Mouse (Mus musculus): ENCODE results near the gene Fkbp1a.

Gene Fkbp1a

GRCm38 (mm10) chr2:151546571-151546970, 4.3 kb downstream of the Fkbp1a start:
- ATAC-seq (ENCODE audit: low TSS enrichment) = no peak

DNA sequence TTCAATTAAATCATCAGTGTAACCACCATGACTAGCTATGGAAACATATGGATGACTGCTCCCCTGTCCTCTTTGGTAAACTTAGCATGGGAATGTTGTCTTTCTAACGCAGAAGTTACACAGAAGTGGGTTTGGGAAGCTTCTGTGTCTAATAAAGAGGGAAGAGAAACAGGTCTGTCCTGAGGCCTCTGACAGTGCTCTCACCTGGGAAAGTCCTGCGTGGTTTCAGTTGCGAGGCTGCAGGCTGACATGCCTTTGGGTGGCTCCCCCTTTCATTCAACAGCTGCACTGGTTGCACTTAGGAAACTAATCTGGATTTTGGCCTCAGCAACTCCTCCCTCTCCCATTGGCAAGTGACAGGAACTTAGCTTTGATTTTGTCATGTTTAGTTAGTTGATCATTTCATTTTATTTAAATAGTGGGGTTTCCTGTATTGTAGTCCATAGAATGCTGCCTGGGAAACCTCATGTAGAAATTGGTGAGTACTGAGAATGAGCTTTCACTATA, 7.4 kb downstream of the Fkbp1a start:
- no peak for ATAC-seq (ENCODE audit: low TSS enrichment)

DNA sequence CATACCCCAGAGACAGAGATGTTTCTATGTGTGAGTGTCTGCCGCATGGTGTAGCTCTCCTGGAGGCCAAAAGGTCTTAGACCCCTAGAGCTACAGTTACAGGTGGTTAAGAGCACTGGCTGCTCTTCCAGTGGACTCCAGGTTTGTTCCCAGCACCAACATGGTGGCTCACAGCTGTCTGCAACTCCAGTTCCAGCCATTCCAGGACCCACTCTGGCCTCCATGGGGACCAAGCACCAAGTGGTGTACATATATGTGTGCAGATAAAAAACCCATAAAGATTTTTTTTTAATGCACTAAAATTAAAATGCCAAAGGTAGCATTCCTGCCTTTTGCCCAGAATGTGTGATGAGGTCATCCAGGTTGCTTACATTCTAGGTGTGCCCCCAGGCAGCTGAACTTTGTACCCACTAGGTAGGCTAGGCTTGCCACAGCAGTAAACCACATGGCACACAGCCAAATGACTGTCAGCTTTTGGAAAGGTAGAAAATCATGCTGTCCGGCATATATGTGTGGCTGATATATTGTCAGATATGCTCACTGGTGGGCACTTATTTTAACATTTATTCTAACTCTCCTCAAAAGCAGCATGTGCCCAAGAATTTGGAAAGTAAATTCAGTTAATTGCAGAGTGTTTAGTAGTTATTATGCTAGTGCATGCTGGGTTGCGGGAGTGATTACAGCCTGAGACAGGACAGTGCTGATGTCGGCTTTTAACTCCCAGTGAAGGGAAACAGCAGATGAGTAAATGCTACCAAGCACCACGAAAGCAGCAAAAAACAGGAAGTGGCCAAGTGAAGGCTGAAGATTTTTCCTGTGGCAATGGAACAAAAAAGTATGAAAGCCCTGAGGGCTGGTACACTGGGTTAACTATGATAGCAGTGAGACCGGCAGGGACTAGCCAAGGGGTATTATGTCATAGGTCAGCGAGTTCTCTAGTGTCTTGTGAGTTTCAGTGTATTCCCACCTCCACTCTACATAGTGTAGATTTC, 20.9 kb downstream of the Fkbp1a start:
- no peak for ATAC-seq (ENCODE audit: low TSS enrichment)

DNA sequence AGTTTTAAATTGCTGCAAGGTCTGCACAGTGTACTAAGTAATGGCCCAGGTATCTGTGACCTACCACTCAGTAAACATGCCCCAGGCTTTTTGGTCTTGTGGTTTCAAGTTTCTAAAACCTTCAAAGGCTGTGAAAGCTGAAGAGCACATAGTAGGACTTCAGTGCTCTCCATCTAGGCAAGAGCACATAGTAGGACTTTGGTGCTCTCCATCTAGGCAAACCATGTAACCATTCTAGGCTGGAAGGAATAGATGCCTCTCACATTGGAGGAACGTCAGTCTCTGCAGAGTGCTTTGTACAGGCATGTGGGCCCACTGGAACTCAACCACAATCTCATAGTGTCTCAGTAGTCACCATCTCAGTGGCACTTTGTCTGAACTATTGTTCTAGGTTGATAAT, 21.7 kb downstream of the Fkbp1a start:
- no peak for ATAC-seq (ENCODE audit: low TSS enrichment)

GRCm38 (mm10) chr2:151564986-151565385, 22.7 kb downstream of the Fkbp1a start:
- peak; percentile 15 for ATAC-seq (ENCODE audit: low TSS enrichment)

- ATAC-seq (ENCODE audit: low TSS enrichment) = no peak
These were observed 24.6 kb downstream of the Fkbp1a start for GRCm38 (mm10) chr2:151566856-151567255.

- no peak for ATAC-seq (ENCODE audit: low TSS enrichment)
These were observed 27.2 kb downstream of the Fkbp1a start for GRCm38 (mm10) chr2:151569452-151569851.

- ATAC-seq (ENCODE audit: low TSS enrichment) = no peak
These were observed 29.8 kb downstream of the Fkbp1a start, which contains the start of gene Sdcbp2 for GRCm38 (mm10) chr2:151571873-151572700. TSS of gene Sdcbp2 (plus strand) at chr2:151572622.

- ATAC-seq (ENCODE audit: low TSS enrichment) = peak; percentile 29
These were observed 31.4 kb downstream of the Fkbp1a start for GRCm38 (mm10) chr2:151573667-151574066.

GRCm38 (mm10) chr2:151574607-151575006, 32.3 kb downstream of the Fkbp1a start:
- peak; percentile 69 for ATAC-seq (ENCODE audit: low TSS enrichment)

GRCm38 (mm10) chr2:151575119-151575698, 32.9 kb downstream of the Fkbp1a start:
- ATAC-seq (ENCODE audit: low TSS enrichment) = 0 out of 2 replicates have a peak, but pooled peaks have one; percentile 0

DNA sequence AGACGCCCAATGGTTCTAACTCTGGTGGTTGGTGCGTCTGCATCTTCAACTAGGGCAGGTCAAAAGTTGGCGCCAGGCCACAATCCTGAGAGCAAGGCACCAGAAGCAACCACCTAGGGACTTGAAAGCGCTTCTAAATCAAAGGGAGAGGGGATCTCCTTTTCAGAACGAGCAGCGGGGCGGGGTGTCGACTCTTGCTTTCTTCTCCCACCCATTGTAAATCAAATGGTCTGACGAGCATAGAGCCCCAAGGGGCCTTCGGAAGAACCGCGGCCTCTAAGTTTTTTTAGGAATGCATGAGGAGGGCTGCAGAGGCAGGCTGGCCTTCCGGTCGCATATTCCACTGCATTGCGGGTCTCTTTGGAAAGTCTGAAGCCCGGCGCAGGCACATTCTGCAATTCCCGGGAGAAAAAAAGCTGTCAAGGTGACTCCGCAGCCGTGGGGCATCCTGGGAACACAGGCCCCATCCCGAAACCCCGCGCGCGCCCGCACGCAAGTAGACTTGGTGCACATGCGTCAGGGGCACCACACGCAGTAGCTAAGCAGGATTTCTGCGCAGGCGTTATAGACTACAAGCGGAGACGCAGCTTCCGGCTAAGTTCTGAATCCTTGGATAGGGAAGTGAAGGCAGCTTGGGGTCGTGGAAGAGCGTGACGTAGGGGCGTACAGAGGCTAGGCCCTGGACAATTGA, 33.6 kb downstream of the Fkbp1a start:
- ATAC-seq (ENCODE audit: low TSS enrichment) = peak; percentile 90

- no peak for ATAC-seq (ENCODE audit: low TSS enrichment)
These were observed 36.9 kb downstream of the Fkbp1a start for GRCm38 (mm10) chr2:151579183-151579582.

GRCm38 (mm10) chr2:151580945-151581344, 38.7 kb downstream of the Fkbp1a start:
- no peak for ATAC-seq (ENCODE audit: low TSS enrichment)

DNA sequence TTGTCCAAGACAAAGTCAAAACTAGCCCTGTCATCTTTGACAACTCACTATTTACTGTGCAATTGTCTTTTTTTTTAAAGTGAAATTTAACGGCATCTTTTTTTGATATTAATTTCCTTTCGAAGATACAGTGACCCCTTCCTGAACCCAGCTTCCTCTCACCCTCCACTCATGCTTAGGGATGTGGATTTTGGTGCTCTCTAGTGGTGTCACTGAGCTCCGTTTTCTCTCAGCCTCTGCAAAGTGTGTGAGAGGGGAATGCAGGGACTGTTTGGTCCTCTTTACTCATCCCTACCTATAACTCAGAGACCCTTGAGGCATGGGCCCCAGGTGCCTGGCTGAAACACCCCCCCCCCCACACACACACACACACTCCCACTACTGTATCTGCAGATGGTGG, 43.7 kb downstream of the Fkbp1a start:
- no peak for ATAC-seq (ENCODE audit: low TSS enrichment)

DNA sequence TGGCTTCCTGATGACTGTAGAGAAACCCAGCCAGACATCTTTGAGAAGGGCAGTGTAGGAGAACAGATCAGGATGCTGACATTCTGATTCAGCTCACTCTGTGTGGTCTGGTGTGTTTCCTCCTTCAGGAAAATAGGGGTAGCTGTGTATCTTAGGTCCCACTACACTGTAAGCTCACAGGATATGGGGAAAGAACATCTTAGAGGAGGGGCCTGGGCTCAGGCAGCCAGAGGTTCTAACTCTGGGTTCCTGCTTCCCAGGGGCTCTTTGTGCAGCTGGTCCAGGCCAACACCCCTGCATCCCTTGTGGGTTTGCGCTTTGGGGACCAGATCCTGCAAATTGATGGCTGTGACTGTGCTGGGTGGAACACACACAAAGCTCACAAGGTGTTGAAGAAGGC, 44.5 kb downstream of the Fkbp1a start:
- no peak for ATAC-seq (ENCODE audit: low TSS enrichment)

- ATAC-seq (ENCODE audit: low TSS enrichment) = no peak
These were observed 45.0 kb downstream of the Fkbp1a start for GRCm38 (mm10) chr2:151587306-151587705.

DNA sequence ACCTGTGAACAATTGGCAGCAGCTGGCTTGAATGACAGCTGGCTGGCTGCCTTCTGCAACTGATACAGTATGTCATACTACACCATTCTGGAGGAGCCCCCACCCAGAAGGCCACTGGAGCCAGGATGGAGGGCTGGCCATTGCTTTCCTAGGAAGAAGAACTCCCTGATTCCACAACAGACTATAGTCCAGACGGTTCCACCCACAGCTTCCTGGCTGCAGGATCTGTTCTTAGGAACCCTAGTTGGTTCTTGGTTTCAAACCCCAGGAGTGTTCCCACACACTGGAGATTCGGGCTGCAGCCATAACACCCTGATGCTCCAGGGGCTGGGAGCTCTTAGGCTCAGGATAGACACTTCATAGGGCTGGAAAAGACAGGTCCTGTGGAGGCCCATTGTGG, 55.8 kb downstream of the Fkbp1a start:
- peak; percentile 76 for ATAC-seq (ENCODE audit: low TSS enrichment)

- no peak for ATAC-seq (ENCODE audit: low TSS enrichment)
These were observed 59.8 kb downstream of the Fkbp1a start for GRCm38 (mm10) chr2:151602106-151602505.

DNA sequence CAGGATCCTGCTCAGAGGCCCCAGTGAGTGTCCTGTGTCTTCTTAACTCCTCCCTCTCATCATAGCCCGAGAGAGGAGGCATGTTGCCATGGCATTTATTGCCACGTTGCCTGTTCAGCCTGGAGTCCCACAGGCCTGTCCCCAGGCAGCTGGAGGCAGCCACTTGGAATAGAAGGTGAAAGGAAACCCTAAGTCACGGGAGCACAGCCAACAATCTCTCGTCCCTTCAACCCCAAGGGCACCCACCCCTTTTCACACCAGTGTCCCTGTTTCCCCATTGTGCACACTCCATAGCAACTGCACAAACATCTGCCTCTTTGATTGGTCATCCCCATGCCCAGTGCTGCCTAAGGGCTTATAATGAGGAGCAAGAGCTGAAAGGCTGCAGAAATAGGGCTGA, 61.3 kb downstream of the Fkbp1a start:
- ATAC-seq (ENCODE audit: low TSS enrichment) = no peak

DNA sequence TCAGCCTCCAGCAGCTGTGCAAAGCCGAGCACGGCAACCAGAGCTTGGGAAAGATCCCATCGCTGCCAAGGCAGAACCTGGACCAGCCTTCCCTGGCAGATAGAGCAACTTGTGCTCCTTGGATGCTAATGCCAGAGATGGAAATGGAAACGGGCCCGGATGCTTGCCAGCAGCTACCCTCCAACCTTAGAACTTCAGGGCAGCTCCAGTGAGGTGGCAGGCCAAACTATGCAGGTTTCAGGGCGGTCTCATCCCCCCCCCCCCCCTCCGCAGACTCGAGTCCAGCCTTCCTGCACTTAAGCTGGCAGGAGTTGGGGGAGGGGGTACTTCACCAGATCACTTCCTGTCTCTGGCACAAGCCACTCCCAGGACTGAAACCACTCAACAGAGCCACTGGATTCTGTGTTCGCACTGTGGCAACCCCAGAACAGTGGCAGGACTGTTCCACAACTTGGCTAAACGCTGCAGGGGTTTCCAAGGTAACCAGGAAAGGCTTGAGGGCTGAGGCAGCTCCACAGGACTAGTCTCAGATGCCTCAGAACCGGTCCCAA, 63.2 kb downstream of the Fkbp1a start:
- ATAC-seq (ENCODE audit: low TSS enrichment) = peak; percentile 73
